Mouse (Mus musculus) limb, embryonic 11.5 days (tissue): ENCODE data around the gene AU021092. TPM values are rescaled to one million over a fixed set of nuclear protein-coding genes. Genes with fewer than 3 reads are reported as not detected.
A peak's percentile ranks its signal among the peaks of the same experiment; 100 is the strongest.

Source experiments
- ATAC-seq: fragments of 200-750 bp; cut with Nextera tagmentation; 2 replicates; pipeline ENCODE4 v1.8.0; 2017; ENCODE audit warnings: low read depth; ENCODE audit not compliant: insufficient number of reproducible peaks, low FRiP score, low TSS enrichment
- DNase-seq: peaks from one replicate; pipeline ENCODE4 v3.0.0-alpha.2; 2015; ENCODE audit warnings: low spot score
- H3K27ac ChIP-seq: fragments of 300-500 bp; sonication (generic); replicated peaks from 2 replicates; pipeline ENCODE4 v1.5.1; 2014; ENCODE audit warnings: low read depth, mild to moderate bottlenecking, low read length
- H3K27me3 ChIP-seq: fragments of 300-500 bp; sonication (generic); 2 replicates; pipeline ENCODE4 v1.6.1; 2014; ENCODE audit warnings: mild to moderate bottlenecking, low read length, mixed read lengths; ENCODE audit not compliant: control insufficient read depth, insufficient read depth
- H3K36me3 ChIP-seq: fragments of 300-500 bp; sonication (generic); 2 replicates; pipeline ENCODE4 v1.6.1; 2014; ENCODE audit warnings: mild to moderate bottlenecking, low read length, moderate library complexity, mixed read lengths; ENCODE audit not compliant: control insufficient read depth, insufficient read depth
- H3K4me1 ChIP-seq: fragments of 300-500 bp; sonication (generic); 2 replicates; pipeline ENCODE4 v1.6.1; 2014; ENCODE audit warnings: low read length, mixed read lengths; ENCODE audit not compliant: control insufficient read depth, insufficient read depth
- H3K4me2 ChIP-seq: fragments of 300-500 bp; sonication (generic); 2 replicates; pipeline ENCODE4 v1.6.1; 2014; ENCODE audit warnings: low read depth, mild to moderate bottlenecking, moderate library complexity; ENCODE audit not compliant: severe bottlenecking
- H3K4me3 ChIP-seq: fragments of 300-500 bp; sonication (generic); 2 replicates; pipeline ENCODE4 v1.5.1; 2014; ENCODE audit warnings: low read depth, low read length
- H3K9ac ChIP-seq: fragments of 300-500 bp; sonication (generic); 2 replicates; pipeline ENCODE4 v1.6.1; 2014; ENCODE audit warnings: mild to moderate bottlenecking, low read length
- H3K9me3 ChIP-seq: fragments of 300-500 bp; sonication (generic); 2 replicates; pipeline ENCODE4 v1.6.1; 2016; ENCODE audit warnings: low read length; ENCODE audit not compliant: control insufficient read depth
- WGBS: fragments of 180-500 bp; shearing (Covaris S2); extraction: QIAGEN DNeasy Blood & Tissue Kit; methylation state at CpG from one replicate; pipeline ENCODE4 v1.1.7; 2014; 5-methylcytosine and 5-hydroxymethylcytosine counted together
- polyA plus RNA-seq: library from polyadenylated mRNA; unstranded; fragments of >200 nt; fragmentation: Nextera tagmentation; extraction: Ambion mirVana; gene quantifications from 2 replicates; pipeline ENCODE4 v1.2.1, GENCODE M21; 2014

The AU021092 gene
- polyA plus RNA-seq, 1 experiment from 2014 or later = 1.6 TPM

DNA sequence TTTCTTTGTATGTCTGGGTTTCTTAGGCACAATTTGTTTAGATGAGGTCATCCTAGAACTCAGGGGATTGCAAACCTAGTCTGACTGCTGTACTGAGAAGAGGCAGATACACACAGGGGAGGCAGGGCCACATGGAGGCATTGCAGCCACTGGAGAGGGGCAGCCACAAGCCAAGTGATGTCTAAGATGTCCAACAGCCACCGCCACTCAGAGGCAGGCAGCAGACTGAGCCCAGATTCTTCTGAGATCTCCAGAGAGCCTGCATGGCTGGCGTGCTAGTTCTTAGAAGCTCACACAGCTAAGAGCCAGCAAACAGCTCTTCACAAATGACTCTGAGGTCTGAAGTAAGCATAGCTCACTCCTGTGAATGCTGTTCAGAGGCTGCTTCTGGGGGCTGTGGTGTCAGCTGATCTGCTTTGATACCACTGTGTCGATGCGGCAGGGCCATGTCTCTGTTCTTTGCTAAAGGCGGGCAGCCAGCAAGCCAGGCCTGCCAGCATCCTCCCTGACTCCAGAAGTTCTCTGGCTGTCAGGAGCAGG, 16.6 kb downstream of the AU021092 start:
- 88% methylated on average over 5 of the region's 5 CpGs for WGBS
- Histone ChIP-seq H3K4me2 (no peak overlapping the region), H3K4me3 (no peak overlapping the region), H3K9ac (no peak overlapping the region), H3K27me3 (no peaks in the 10 kb centered on the region), H3K36me3 (no peaks in the 10 kb centered on the region), H3K4me1 (peaks cover 5% of the 10 kb centered on the region; the same call in 1 of the 2 replicates), H3K27ac (no peak overlapping the region), H3K9me3 (no peaks in the 10 kb centered on the region)
- ATAC-seq (no peak), DNase-seq (no peak)

DNA sequence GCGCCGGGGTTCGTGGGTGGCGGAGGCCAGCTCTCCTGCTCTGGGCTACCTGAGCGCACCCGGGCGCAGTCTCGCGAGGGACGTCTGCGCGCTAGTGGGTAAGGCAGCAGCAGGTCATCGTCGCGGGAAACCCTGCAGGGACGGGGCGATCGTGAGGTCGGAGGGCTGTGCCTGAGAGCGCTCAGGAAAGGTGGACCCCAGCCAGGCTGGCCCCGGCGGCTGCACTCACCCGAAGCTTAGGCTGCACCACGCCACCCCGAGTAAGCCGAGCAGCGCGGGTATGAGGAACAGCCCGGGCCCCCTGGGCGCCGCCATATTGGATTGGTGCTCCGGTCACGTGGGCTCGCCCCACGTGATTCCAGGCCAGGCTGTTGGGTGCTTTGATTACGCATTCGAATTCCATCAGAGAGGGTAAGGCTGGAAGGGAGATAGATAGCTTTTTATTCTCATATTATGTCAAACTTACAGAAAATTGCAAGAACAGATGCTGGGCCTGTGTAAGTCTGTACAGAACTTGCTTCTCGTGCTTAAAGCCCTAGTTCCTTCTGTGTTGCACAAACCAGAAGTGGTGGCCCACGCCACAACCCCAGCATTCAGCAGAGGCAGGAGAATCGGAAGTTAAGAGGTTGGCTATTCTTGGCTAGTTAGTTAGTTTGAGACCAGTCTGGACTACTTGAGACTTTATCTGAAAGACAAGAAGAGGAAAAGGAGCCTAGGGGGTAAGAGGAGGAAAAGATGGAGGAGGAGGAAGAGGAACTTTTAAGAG, 18.2 kb downstream of the AU021092 start, which contains the start of gene Nagpa:
Gene Nagpa (minus strand): TSS at position 345 of the 766 bp plus-strand sequence.
- H3K36me3 ChIP-seq = no peaks in the 10 kb centered on the region
- 4% methylated on average over 40 of the region's 40 CpGs for WGBS
- H3K27me3 ChIP-seq = no peaks in the 10 kb centered on the region
- H3K9ac ChIP-seq = peak within 1 kb of the TSS; percentile 57
- ATAC-seq (peak; percentile 81), DNase-seq (peak; percentile 91)
- H3K4me1 ChIP-seq = peaks cover 5% of the 10 kb centered on the region; the same call in 1 of the 2 replicates
- peak within 1 kb of the TSS; percentile 96 for H3K4me2 ChIP-seq
- H3K4me3 ChIP-seq = peak within 1 kb of the TSS; percentile 84
- H3K9me3 ChIP-seq = no peaks in the 10 kb centered on the region
- H3K27ac ChIP-seq = no peak within 1 kb of the TSS

GRCm38 (mm10) chr16:5203200-5203599, 18.9 kb downstream of the AU021092 start:
- H3K4me2 ChIP-seq = peak overlapping the region; percentile 96
- DNase-seq = no peak
- H3K36me3 ChIP-seq = no peaks in the 10 kb centered on the region
- no peaks in the 10 kb centered on the region for H3K9me3 ChIP-seq
- no peaks in the 10 kb centered on the region for H3K27me3 ChIP-seq
- peak overlapping the region; percentile 57 for H3K9ac ChIP-seq
- peak overlapping the region; percentile 84 for H3K4me3 ChIP-seq
- 2% methylated on average over 36 of the region's 36 CpGs for WGBS
- 0 out of 2 replicates have a peak, but pooled peaks have one; percentile 17 for ATAC-seq
- no peak overlapping the region for H3K27ac ChIP-seq
- peaks cover 5% of the 10 kb centered on the region; the same call in 1 of the 2 replicates for H3K4me1 ChIP-seq

DNA sequence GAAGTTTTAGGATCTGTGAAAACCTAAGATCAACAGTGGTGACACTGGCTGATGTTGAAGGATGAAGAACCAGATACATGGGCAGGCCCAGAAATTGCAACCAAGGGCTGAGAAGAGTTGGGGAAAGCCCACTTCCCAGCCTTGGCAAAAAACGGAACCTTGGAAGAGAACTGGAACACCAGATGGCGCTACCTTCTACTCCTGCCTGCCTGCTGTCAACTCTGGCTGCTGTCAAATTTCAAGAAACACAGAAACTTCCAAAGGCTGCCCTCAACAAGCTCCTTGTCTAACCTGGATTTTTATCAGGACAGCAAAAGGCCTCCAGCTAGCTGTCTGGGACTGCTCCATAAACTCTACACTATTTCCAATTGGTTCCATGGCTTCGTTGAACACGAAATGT, 19.4 kb downstream of the AU021092 start:
- H3K4me3 ChIP-seq = peak overlapping the region; percentile 84
- no peaks in the 10 kb centered on the region for H3K27me3 ChIP-seq
- DNase-seq (peak; percentile 57), ATAC-seq (no peak)
- WGBS = 11% methylated on average over 4 of the region's 4 CpGs
- H3K27ac ChIP-seq = no peak overlapping the region
- H3K4me1 ChIP-seq = peaks cover 5% of the 10 kb centered on the region; the same call in 1 of the 2 replicates
- no peaks in the 10 kb centered on the region for H3K36me3 ChIP-seq
- peak overlapping the region; percentile 96 for H3K4me2 ChIP-seq
- H3K9ac ChIP-seq = no peak overlapping the region
- no peaks in the 10 kb centered on the region for H3K9me3 ChIP-seq

DNA sequence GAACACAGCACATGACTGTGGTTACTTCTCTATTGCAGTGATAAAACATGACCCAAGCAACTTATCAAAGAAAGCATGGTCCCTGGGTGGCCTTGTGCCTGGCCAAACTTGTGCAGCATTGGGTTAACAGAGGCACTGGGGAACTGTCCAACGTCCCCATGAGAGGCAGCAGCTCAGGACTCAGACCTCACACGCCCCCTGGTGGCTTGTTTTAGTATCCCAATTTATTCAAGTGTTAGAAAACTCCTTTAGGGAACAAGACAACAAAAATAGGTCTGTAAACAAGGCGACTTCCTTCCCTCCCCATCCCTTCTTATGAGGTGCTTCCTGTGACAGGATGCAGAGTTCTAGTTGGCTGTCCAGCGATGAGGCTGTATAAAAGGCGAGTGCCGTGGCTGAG, 27.0 kb downstream of the AU021092 start:
- WGBS = 28% methylated on average over 6 of the region's 6 CpGs
- Histone ChIP-seq H3K4me2 (no peak overlapping the region), H3K27ac (no peak overlapping the region), H3K36me3 (no peaks in the 10 kb centered on the region), H3K9ac (no peak overlapping the region), H3K27me3 (no peaks in the 10 kb centered on the region), H3K4me3 (no peak overlapping the region), H3K9me3 (no peaks in the 10 kb centered on the region), H3K4me1 (no peaks in the 10 kb centered on the region)
- no peak for ATAC-seq
- DNase-seq = peak; percentile 75

GRCm38 (mm10) chr16:5186234-5186633, 35.9 kb downstream of the AU021092 start:
- WGBS = 82% methylated on average over 7 of the region's 7 CpGs
- Histone ChIP-seq H3K4me2 (no peak overlapping the region), H3K27me3 (no peaks in the 10 kb centered on the region), H3K4me1 (no peaks in the 10 kb centered on the region), H3K27ac (no peak overlapping the region), H3K9ac (no peak overlapping the region), H3K4me3 (no peak overlapping the region), H3K9me3 (no peaks in the 10 kb centered on the region), H3K36me3 (no peaks in the 10 kb centered on the region)
- DNase-seq (no peak), ATAC-seq (no peak)

DNA sequence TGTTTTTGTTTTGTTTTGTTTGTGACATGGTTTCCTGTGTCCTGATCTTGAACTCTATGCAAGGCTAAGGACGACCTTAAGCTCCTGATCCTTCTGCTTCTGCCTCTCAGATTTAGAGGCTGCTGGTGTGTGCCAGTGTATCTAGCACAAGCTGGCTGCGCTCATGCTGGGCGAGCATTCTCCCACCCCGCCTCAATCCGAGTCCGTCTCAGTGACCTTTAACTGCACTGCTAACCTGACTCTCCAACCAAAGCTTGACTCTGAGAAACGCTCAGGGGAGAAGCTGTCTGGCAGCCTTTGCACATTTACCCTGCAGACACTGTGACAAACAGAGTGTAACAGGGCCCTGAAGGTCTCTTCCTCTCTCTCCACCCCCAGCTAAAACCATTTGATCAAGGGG, 36.4 kb downstream of the AU021092 start:
- Histone ChIP-seq H3K27ac (no peak overlapping the region), H3K36me3 (no peaks in the 10 kb centered on the region), H3K9me3 (no peaks in the 10 kb centered on the region), H3K4me1 (no peaks in the 10 kb centered on the region), H3K4me3 (no peak overlapping the region), H3K4me2 (no peak overlapping the region), H3K27me3 (no peaks in the 10 kb centered on the region), H3K9ac (no peak overlapping the region)
- ATAC-seq (no peak), DNase-seq (no peak)
- 74% methylated on average over 7 of the region's 7 CpGs for WGBS

- ATAC-seq = no peak
- no peaks in the 10 kb centered on the region for H3K36me3 ChIP-seq
- H3K4me1 ChIP-seq = no peaks in the 10 kb centered on the region
- no peak overlapping the region for H3K9ac ChIP-seq
- H3K4me3 ChIP-seq = no peak overlapping the region
- no peak for DNase-seq
- H3K4me2 ChIP-seq = no peak overlapping the region
- no peaks in the 10 kb centered on the region for H3K27me3 ChIP-seq
- no peaks in the 10 kb centered on the region for H3K9me3 ChIP-seq
- WGBS = 88% methylated on average over 5 of the region's 5 CpGs
- H3K27ac ChIP-seq = no peak overlapping the region
These were observed 37.1 kb downstream of the AU021092 start for GRCm38 (mm10) chr16:5184956-5185355.
